Comparison of ENCODE assay signal across 46 mouse cellular contexts in the genomic region with DNA sequence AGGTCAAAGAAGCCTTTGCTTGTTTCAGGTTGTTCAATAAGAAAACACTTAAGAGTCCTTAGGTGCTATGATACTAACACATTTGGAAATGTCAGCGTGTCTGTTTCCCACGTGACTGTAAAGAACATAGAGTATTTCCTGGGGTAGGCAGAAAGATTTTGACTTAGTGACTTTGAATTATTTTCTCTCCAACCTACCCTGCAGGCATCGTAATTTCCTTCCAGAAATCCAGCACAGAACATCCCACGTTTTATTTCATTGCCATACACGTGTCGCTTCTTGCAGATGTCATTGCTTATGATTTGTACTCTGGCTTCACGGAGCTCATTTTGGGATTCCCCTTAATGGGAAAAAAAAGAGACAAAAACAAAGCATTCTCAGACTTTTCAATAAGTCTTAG. TPM values are rescaled to one million over a fixed set of nuclear protein-coding genes. Genes with fewer than 3 reads are reported as not detected.
"Had no signal": no experiment of that assay in that cellular context is flagged by ENCODE, and none has a peak within 500 bp of the region (broad histone marks: within the 10 kb centered on the region; RNA-seq: fewer than 3 reads in every experiment).

No protein-coding gene starts in this region.

- DNase-seq: left cerebral cortex, postnatal 4 days; liver; liver, embryonic 13.5 days; liver, postnatal 0 days; lung, adult 2 months; lung, embryonic 14.5 days; lung, postnatal 10 days; lung, postnatal 14 days; lung, postnatal 36 days; lung, postnatal 4 days; midbrain, embryonic 14.5 days had no signal

- ATAC-seq: liver, embryonic 12.5 days; liver, postnatal 0 days; lung, postnatal 0 days; midbrain, embryonic 13.5 days; midbrain, embryonic 15.5 days; midbrain, embryonic 16.5 days had no signal

- H3K9ac ChIP-seq: limb, embryonic 12.5 days; limb, embryonic 13.5 days; limb, embryonic 15.5 days; liver, embryonic 12.5 days; liver, embryonic 13.5 days; liver, embryonic 14.5 days; liver, embryonic 15.5 days; liver, postnatal 0 days; lung, embryonic 14.5 days; lung, embryonic 15.5 days; midbrain, embryonic 12.5 days; midbrain, embryonic 13.5 days; midbrain, embryonic 15.5 days; neural tube, embryonic 12.5 days had no signal

- H3K9me3 ChIP-seq: limb, embryonic 10.5 days; limb, embryonic 12.5 days; limb, embryonic 13.5 days; limb, embryonic 15.5 days; liver, embryonic 12.5 days; liver, embryonic 13.5 days; liver, embryonic 15.5 days; lung, embryonic 15.5 days; megakaryocyte, embryonic 14.5 days; midbrain, embryonic 10.5 days; midbrain, embryonic 12.5 days; midbrain, embryonic 13.5 days; midbrain, embryonic 15.5 days; neural tube, embryonic 12.5 days had no signal

- H3K4me2 ChIP-seq: limb, embryonic 12.5 days; limb, embryonic 13.5 days; limb, embryonic 15.5 days; liver, embryonic 11.5 days; liver, embryonic 12.5 days; liver, embryonic 13.5 days; liver, embryonic 15.5 days; lung, embryonic 14.5 days; lung, embryonic 15.5 days; midbrain, embryonic 11.5 days; midbrain, embryonic 12.5 days; midbrain, embryonic 13.5 days; midbrain, embryonic 15.5 days; neural tube, embryonic 12.5 days had no signal

- H3K4me1 ChIP-seq: limb, embryonic 10.5 days; limb, embryonic 12.5 days; limb, embryonic 13.5 days; limb, embryonic 15.5 days; liver, embryonic 12.5 days; liver, embryonic 13.5 days; liver, embryonic 15.5 days; lung, embryonic 15.5 days; megakaryocyte, embryonic 14.5 days; midbrain, embryonic 10.5 days; midbrain, embryonic 12.5 days; midbrain, embryonic 13.5 days; midbrain, embryonic 15.5 days; neural tube, embryonic 12.5 days had no signal

- H3K27me3 ChIP-seq: limb, embryonic 12.5 days; limb, embryonic 13.5 days; limb, embryonic 15.5 days; liver, embryonic 12.5 days; liver, embryonic 13.5 days; liver, embryonic 15.5 days; lung, embryonic 15.5 days; megakaryocyte, embryonic 14.5 days; midbrain, embryonic 12.5 days; midbrain, embryonic 13.5 days; midbrain, embryonic 15.5 days; neural tube, embryonic 12.5 days had no signal

- H3K36me3 ChIP-seq: limb, embryonic 10.5 days; limb, embryonic 12.5 days; limb, embryonic 13.5 days; limb, embryonic 15.5 days; liver, embryonic 12.5 days; liver, embryonic 13.5 days; liver, embryonic 15.5 days; lung, embryonic 15.5 days; midbrain, embryonic 10.5 days; midbrain, embryonic 12.5 days; midbrain, embryonic 13.5 days; midbrain, embryonic 15.5 days; neural tube, embryonic 12.5 days had no signal

- H3K4me3 ChIP-seq: limb, embryonic 10.5 days; limb, embryonic 12.5 days; limb, embryonic 13.5 days; limb, embryonic 15.5 days; liver, embryonic 12.5 days; liver, embryonic 13.5 days; liver, embryonic 15.5 days; lung, embryonic 15.5 days; megakaryocyte, embryonic 14.5 days; midbrain, embryonic 10.5 days; midbrain, embryonic 12.5 days; midbrain, embryonic 13.5 days; midbrain, embryonic 15.5 days; myocyte; neural tube, embryonic 12.5 days had no signal

- H3K27ac ChIP-seq: limb, embryonic 10.5 days; limb, embryonic 12.5 days; limb, embryonic 13.5 days; limb, embryonic 15.5 days; liver, embryonic 12.5 days; liver, embryonic 13.5 days; liver, embryonic 14.5 days; liver, embryonic 15.5 days; lung, embryonic 15.5 days; macrophage; midbrain, embryonic 10.5 days; midbrain, embryonic 12.5 days; midbrain, embryonic 13.5 days; midbrain, embryonic 15.5 days; neural tube, embryonic 12.5 days had no signal

RNA-seq across cellular contexts. Expression of gene Tmprss11d, which starts 41.1 kb away (rescaled TPM):
- total RNA-seq: left cerebral cortex, postnatal 10 days; left cerebral cortex, postnatal 14 days; left cerebral cortex, postnatal 25 days; left cerebral cortex, postnatal 36 days; left cerebral cortex, postnatal 4 days; liver, adult 2 months; megakaryocyte progenitor cell, adult 5-6 weeks; megakaryocyte, adult 5-6 weeks; megakaryocyte-erythroid progenitor cell, adult 5-6 weeks; monocyte, adult 5-6 weeks had no signal
- polyA plus RNA-seq: limb, embryonic 10.5 days; limb, embryonic 12.5 days; limb, embryonic 13.5 days; limb, embryonic 14.5 days; limb, embryonic 15.5 days; liver, adult 2 months; liver, embryonic 11.5 days; liver, embryonic 12.5 days; liver, embryonic 13.5 days; liver, embryonic 14.5 days; liver, embryonic 15.5 days; liver, embryonic 16.5 days; liver, postnatal 0 days; lung, embryonic 14.5 days; lung, embryonic 15.5 days; lung, embryonic 16.5 days; lung, postnatal 0 days; macrophage; midbrain, embryonic 11.5 days; midbrain, embryonic 12.5 days; midbrain, embryonic 13.5 days; midbrain, embryonic 14.5 days; midbrain, embryonic 15.5 days; midbrain, postnatal 0 days; myocyte; neural tube, embryonic 11.5 days had no signal

RNA-seq across cellular contexts. Expression of gene Tmprss11a, which starts 54.5 kb away (rescaled TPM):
- total RNA-seq: left cerebral cortex, postnatal 14 days; left cerebral cortex, postnatal 25 days; left cerebral cortex, postnatal 4 days; liver, adult 2 months; megakaryocyte progenitor cell, adult 5-6 weeks; megakaryocyte, adult 5-6 weeks; megakaryocyte-erythroid progenitor cell, adult 5-6 weeks; midbrain, postnatal 0 days; monocyte, adult 5-6 weeks had no signal
- polyA plus RNA-seq: limb, embryonic 10.5 days; limb, embryonic 11.5 days; limb, embryonic 12.5 days; limb, embryonic 13.5 days; limb, embryonic 14.5 days; limb, embryonic 15.5 days; liver, adult 2 months; liver, embryonic 11.5 days; liver, embryonic 12.5 days; liver, embryonic 13.5 days; liver, embryonic 14.5 days; liver, embryonic 15.5 days; liver, embryonic 16.5 days; liver, postnatal 0 days; lung, embryonic 15.5 days; lung, embryonic 16.5 days; lung, postnatal 0 days; macrophage; midbrain, embryonic 10.5 days; midbrain, embryonic 11.5 days; midbrain, embryonic 12.5 days; midbrain, embryonic 13.5 days; midbrain, embryonic 14.5 days; midbrain, embryonic 15.5 days; midbrain, embryonic 16.5 days; midbrain, postnatal 0 days; myocyte; neural tube, embryonic 11.5 days; neural tube, embryonic 12.5 days had no signal
